ENCODE assay signal across 7 mouse cellular contexts in genomic region chr14:61556289-61557147, GRCm38 (mm10). TPM values are rescaled to one million over a fixed set of nuclear protein-coding genes. Genes with fewer than 3 reads are reported as not detected.
DNase-seq lines count a peak whose midpoint lies in the region; ATAC-seq and TF ChIP-seq lines count a peak whose summit lies in the region.

TSS of gene Spryd7 (minus strand) at chr14:61556886.

- ATAC-seq in intestine, postnatal 0 days: peak; percentile 96
- peak; percentile 98 for ATAC-seq in midbrain, embryonic 12.5 days (ENCODE audit: low FRiP score, low read depth)

- peak within 1 kb of the TSS; percentile 95 for H3K27ac ChIP-seq in intestine, postnatal 0 days (ENCODE audit: low read depth, low read length)
- peak within 1 kb of the TSS; percentile 84 for H3K27ac ChIP-seq in midbrain, embryonic 12.5 days (replicated peaks)
- H3K27ac ChIP-seq in small intestine, adult 2 months (ENCODE audit: insufficient read depth, low read depth, low read length): peak within 1 kb of the TSS; percentile 72

- peak within 1 kb of the TSS; percentile 57 for H3K9ac ChIP-seq in intestine, postnatal 0 days (ENCODE audit: low read depth, low read length)
- peak within 1 kb of the TSS; percentile 75 for H3K9ac ChIP-seq in midbrain, embryonic 12.5 days (replicated peaks)

- DNase-seq in adrenal gland, adult 8-10 months: peak; percentile 97
- DNase-seq in embryo, embryonic 9.5 days (ENCODE audit: extremely low spot score): peak; percentile 100
- peak; percentile 90 to 96 for DNase-seq in gastrocnemius, postnatal 4 days (ENCODE audit: low spot score in 2 of 2)
- DNase-seq in left cerebral cortex, postnatal 4 days: peak; percentile 99

- intact Hi-C loops in left cerebral cortex, postnatal 4 days (cut with DNase I): no loop called here

- no peaks in the 10 kb centered on the region; the same call in 1 of the 2 replicates for H3K4me1 ChIP-seq in intestine, postnatal 0 days (replicated peaks; ENCODE audit: control insufficient read depth, insufficient read depth, low read length)
- peaks cover 3% of the 10 kb centered on the region; the same call in 1 of the 2 replicates for H3K4me1 ChIP-seq in midbrain, embryonic 12.5 days
- peaks cover 9% of the 10 kb centered on the region; the same call in 1 of the 2 replicates for H3K4me1 ChIP-seq in small intestine, adult 2 months (ENCODE audit: control insufficient read depth, insufficient read depth, insufficient read length, low read length)

- H3K9me3 ChIP-seq in intestine, postnatal 0 days (ENCODE audit: control insufficient read depth): peaks cover 4% of the 10 kb centered on the region
- no peaks in the 10 kb centered on the region for H3K9me3 ChIP-seq in midbrain, embryonic 12.5 days

- no peaks in the 10 kb centered on the region for H3K27me3 ChIP-seq in intestine, postnatal 0 days (replicated peaks; ENCODE audit: control insufficient read depth, insufficient read depth, low read length)
- H3K27me3 ChIP-seq in midbrain, embryonic 12.5 days: peaks cover 4% of the 10 kb centered on the region
- H3K27me3 ChIP-seq in small intestine, adult 2 months (ENCODE audit: control insufficient read depth, insufficient read depth, low read length): no peaks in the 10 kb centered on the region

- WGBS in intestine, postnatal 0 days: under 1% methylated on average over 72 of the region's 72 CpGs
- under 1% methylated on average over 72 of the region's 72 CpGs for WGBS in midbrain, embryonic 12.5 days
- under 1% methylated on average over 72 of the region's 72 CpGs for WGBS in small intestine, adult 2 months

- peak; percentile 78 for TF ChIP-seq POLR2A in small intestine, adult 2 months (IDR thresholded peaks at IDR 0.05; ENCODE audit: low read depth, low read length)

- H3K4me3 ChIP-seq in intestine, postnatal 0 days (ENCODE audit: low read depth, low read length): peak within 1 kb of the TSS; percentile 73
- H3K4me3 ChIP-seq in midbrain, embryonic 12.5 days: peak within 1 kb of the TSS; percentile 69
- peak within 1 kb of the TSS; percentile 91 for H3K4me3 ChIP-seq in small intestine, adult 2 months (ENCODE audit: low read depth, low read length)

- peak; percentile 43 for TF ChIP-seq CTCF in intestine, postnatal 0 days (IDR thresholded peaks at IDR 0.05; ENCODE audit: low read depth)
- TF ChIP-seq CTCF in small intestine, adult 2 months (IDR thresholded peaks at IDR 0.05; ENCODE audit: extremely low read depth, insufficient read length, insufficient replicate concordance, low read depth, low read length): 0 out of 2 replicates have a peak, but pooled peaks have one; percentile 32

- peak within 1 kb of the TSS; percentile 96 for H3K4me2 ChIP-seq in intestine, postnatal 0 days (replicated peaks; ENCODE audit: low read depth)
- H3K4me2 ChIP-seq in midbrain, embryonic 12.5 days (replicated peaks): peak within 1 kb of the TSS; percentile 95

- no peaks in the 10 kb centered on the region for H3K36me3 ChIP-seq in intestine, postnatal 0 days (ENCODE audit: control insufficient read depth, insufficient read depth)
- no peaks in the 10 kb centered on the region for H3K36me3 ChIP-seq in midbrain, embryonic 12.5 days
- no peaks in the 10 kb centered on the region for H3K36me3 ChIP-seq in small intestine, adult 2 months (ENCODE audit: control insufficient read depth, insufficient read depth, low read length)

RNA-seq across cellular contexts. Expression of gene Spryd7, which starts in this region (rescaled TPM):
- total RNA-seq in adrenal gland, adult 8-10 months (2022): 10 to 100 TPM; 19.3 to 21.7 (median 19.8) TPM
- total RNA-seq in gastrocnemius, postnatal 4 days (2021): 10 to 100 TPM; 22.3 to 29.5 TPM
- polyA plus RNA-seq in intestine, postnatal 0 days (2015; fragmentation: Nextera tagmentation; extraction: Ambion mirVana): 36.1 and 36.5 TPM in 2 replicates
- 10 to 100 TPM; 41.4 to 41.7 TPM for total RNA-seq in left cerebral cortex, postnatal 4 days (2021)
- 17.0 and 17.7 TPM in 2 replicates for polyA plus RNA-seq in midbrain, embryonic 12.5 days (2016; fragmentation: Nextera tagmentation; extraction: Ambion mirVana)
- 15.0 and 31.8 TPM in 2 replicates for polyA plus RNA-seq in small intestine, adult 2 months (2012; rRNA removed)

Comparison
In these comparisons a context has a peak if more than half of its experiments do, and no peak if none do; other contexts are left out.
1. Peak in every context shown above with its lines: DNase-seq, ATAC-seq, H3K4me3 ChIP-seq and H3K27ac ChIP-seq.